Mouse (Mus musculus) liver, adult 2 months (tissue): Measurements from ENCODE around the gene Chd6.

Experiments
- CTCF ChIP-seq: fragments of 200-500 bp; IDR thresholded peaks from 2 replicates; pipeline ENCODE4 v1.5.1; 2011; ENCODE audit warnings: low read depth, low read length, control low read depth
- POLR2A ChIP-seq: fragments of 200-500 bp; IDR thresholded peaks from 2 replicates; pipeline ENCODE4 v1.6.1; 2011; ENCODE audit warnings: low read length, control low read depth; ENCODE audit not compliant: insufficient read depth; ENCODE audit errors: extremely low read depth

GRCm38 (mm10) chr2:161150004-161150842, 41.3 kb upstream of the Chd6 start:
- TF ChIP-seq CTCF: no peak
- no peak for TF ChIP-seq POLR2A
